Mouse (Mus musculus) Muller cell, postnatal 12 days (primary cell): ENCODE measurements around the gene Borcs5.

Experiments
- DNase-seq: peaks from one replicate; pipeline ENCODE4 v3.0.0-alpha.2; 2015; ENCODE audit errors: inconsistent ontology term

Borcs5 gene

GRCm38 (mm10) chr6:134626564-134626963 lies 12.7 kb upstream of the Borcs5 start:
- no peak for DNase-seq

- no peak for DNase-seq
These were observed 8.9 kb upstream of the Borcs5 start for GRCm38 (mm10) chr6:134630447-134630846.

DNA sequence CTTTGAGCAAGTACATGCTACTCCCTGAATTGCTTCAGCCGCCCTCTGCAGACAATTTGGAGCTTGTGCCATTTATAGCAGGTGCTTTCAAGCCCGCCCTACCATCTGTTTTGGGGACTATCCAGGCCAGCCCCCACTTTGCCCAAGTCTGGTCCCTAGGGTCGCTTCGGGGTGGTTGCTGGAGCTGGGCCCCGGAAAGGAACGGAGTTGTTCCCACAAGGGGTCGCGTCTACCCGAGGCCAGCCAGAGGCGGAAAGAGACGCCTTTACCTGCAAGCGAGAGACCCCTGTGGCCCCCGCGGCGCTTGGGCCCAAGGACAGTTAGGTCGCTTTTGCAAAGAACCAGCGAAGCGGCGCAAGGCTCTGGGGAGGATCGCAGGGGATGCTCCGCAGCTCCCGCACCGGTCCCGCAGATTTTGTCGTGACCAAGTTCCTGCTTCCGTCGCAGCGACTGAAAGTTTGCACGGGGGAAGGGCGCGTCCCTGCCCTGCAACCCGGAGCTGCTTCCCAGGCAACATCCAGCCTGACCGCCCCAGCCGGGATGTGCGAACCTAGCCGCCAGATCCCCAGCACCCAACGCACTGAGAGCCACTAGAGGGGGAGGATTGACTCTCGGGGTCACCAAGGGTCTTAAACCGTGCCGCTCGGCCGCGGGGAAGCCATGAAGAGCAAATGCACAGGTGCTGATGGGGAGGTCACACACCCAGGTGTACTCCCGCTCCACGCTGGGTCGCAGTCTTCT lies 7.2 kb upstream of the Borcs5 start, which contains the start of gene Mansc1:
Gene Mansc1 (minus strand): TSS at position 542 of the 741 bp plus-strand sequence.
- peak; percentile 51 for DNase-seq

DNA sequence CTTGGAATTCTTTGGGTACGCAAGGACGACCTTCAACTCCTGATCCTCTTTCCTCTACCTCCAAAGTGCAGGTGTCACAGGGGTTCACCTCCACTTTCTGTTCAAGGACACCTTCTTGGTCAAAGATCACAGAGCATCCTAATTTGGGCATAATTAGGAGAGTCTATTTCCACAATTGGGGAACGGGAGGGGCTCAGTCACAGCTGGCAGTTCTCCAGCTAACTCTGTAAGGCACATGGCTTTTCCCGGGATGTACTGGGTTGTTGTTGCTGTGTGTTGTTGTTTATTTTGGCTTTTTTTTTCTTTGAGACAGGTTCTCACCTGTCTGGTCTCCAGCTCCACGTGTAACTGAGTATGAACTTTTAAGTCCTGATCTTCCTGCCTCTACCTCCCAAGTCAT lies 6.6 kb upstream of the Borcs5 start:
- DNase-seq, result no peak

GRCm38 (mm10) chr6:134633553-134633952 lies 5.8 kb upstream of the Borcs5 start:
- DNase-seq, result no peak

DNA sequence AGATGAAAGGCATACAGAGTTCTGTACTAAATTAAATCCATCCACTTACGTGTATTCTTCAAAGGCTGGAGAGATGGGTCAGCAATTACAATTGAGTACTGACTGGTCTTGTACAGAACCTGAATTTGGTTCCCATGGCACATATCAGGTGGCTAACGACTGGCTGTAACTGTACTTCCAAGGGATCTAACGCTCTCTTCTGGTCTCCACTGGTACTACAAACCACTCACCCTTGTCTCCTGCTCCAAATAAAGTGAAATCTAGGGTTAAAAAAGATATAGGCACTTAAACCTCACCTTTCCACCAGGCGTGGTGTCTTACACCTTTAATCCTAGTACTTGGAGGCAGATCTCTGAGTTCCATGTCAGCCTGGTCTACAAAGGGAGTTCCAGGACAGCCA lies 2.8 kb upstream of the Borcs5 start:
- no peak for DNase-seq

GRCm38 (mm10) chr6:134639900-134640299 lies 590 bp downstream of the Borcs5 start:
- no peak for DNase-seq

GRCm38 (mm10) chr6:134640485-134641475 lies 1.5 kb downstream of the Borcs5 start:
- peak; percentile 95 for DNase-seq

DNA sequence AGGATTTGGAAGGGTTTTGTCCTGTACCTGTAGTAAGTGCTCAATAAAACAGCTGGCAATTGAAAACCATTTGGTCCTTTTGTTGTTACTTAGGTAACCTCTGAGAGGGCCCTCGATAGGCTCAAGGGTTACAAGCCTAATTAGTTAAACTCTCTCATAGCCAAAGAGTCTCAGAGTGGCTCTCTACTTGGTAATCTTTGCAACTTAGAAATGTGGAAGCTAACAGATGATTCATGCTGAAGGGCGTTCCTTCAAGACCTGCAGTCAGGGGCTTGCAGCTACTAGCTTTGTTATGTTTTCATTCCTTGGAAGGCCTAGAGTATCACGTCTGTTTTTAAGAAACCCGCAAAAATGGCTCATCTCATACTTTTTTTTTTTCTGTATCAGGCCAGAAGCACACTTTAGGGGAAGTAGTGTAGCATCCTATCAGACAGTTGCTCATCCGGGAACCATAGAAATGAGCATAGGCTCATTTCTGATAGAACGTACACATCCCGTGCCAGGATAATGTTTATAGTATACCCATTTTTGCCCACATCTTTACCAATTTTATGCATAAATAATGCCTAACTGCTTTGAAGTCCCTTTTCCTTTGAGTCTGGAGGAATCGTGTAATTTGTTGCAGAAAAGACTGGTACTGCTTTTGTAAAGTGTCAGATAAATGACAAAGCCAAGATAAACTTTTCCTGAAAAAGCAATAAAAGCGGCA lies 2.6 kb downstream of the Borcs5 start:
- peak; percentile 8 for DNase-seq

DNA sequence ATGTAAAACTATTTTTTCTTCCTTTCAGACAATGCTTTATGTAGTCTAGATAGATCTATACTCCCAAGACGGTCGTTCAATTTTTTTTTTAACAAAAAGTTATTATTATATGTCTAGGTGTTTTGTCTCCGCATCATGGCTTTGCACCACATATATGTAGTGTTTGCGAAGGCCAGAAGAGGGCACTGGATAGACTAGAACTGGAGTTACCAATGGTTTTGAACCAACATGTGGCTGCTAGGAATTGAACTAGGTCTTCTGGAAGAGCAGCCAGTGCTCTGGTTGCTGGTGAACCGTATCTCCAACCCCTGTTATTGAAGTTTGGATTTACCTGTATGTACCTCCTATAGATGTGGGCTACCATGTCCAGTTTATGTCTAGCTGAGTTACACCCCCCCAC lies 4.0 kb downstream of the Borcs5 start:
- DNase-seq, result no peak

DNA sequence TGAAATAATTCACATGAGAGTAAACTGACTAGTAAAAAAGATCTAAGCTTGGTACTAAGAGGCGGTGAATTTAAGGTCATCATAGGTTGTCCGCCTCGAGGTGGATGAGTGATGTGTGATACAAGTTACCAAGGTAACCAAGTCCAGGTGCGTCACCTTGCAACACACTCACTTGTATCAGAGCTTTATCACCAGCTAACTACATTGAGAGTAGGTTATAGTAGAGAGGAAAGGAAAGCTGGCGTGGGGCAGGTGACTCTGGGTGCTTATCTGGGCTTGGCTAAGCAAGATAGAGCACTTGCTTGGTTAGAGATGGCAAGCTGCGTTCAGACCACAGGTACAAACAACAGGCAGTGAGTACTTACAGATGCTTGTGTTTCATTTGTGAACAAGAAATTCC lies 7.5 kb downstream of the Borcs5 start:
- DNase-seq, result no peak

GRCm38 (mm10) chr6:134647621-134648020 lies 8.3 kb downstream of the Borcs5 start:
- peak; percentile 49 for DNase-seq

DNA sequence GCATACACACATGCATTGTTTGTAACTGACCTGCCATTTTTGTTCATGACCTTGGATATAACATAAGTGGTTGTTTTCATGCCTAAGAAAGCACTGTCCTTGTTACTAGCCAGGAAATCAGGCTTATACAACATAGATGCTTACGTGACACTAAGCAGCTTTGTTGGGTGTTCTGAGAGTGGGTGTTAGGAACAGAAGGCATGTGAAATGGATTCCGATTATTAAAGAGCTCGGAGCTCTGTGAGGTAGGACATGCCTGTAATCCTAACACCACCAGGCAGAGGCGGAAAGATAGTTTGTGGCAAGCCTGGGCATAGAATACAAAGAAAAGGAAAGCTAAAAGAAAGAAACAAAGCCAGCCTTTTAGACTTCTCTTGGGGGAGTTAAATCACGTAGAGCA lies 9.0 kb downstream of the Borcs5 start:
- DNase-seq, result no peak

DNA sequence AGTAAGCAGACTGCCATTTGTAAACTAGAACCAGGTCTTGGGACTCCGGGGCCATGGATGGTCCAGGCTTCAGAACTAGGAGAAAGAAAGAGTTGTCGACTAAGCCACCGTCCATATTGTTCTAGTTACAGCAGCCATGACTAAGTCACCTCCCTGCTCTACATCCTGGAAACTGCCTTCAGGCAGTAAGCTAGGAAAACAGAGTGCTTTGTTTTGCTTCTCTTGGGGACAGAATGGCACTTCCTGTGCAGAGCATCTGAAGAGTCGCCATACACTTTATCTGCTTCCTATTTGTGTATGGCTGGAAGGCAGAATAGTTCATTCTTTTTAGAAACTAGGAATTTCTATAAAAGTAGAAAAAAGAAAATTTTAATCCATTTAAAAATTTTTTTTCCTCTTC lies 17.2 kb downstream of the Borcs5 start:
- no peak for DNase-seq

DNA sequence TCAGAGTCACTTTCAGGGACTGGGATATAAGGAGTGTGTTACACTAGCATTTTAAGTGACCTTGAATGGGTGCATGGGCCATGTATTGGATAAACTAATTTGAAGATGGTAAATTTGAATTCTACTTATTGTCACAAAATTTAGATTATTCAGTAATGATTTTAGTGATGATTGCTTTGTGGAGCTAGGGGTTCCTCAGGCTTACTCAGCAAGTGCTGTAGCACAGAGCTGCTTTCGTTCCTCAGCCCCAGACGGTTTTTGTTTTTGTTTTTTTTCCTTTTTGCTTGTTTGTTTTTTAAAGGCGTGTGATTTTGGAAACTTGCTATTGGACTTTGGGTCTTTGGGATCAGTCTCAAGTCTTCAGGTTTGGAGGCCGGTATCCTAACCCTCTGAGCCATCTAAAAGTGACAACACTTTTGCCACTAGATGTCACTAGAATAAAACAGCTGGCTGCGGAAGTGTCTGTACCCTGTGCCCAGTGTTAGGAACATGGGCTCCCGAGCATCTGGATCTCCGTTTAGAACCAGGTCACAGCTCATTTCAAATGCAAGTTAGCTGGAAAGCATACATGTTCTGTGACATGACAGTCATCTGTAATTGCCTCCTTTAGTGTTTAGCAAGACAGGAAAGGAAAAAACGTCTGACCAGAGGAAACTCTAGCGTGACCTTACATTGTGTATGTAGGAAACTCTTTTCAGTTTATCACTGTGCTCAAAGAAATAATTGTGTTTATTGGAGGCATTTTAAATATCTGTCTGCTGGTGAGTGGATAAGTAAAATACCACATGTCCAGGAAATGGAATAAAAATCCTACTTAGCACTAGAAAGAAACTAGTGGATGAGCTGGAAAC lies 20.0 kb downstream of the Borcs5 start:
- DNase-seq, result peak; percentile 64

- no peak for DNase-seq
These were observed 21.6 kb downstream of the Borcs5 start for GRCm38 (mm10) chr6:134660714-134661406.

- no peak for DNase-seq
These were observed 25.3 kb downstream of the Borcs5 start for GRCm38 (mm10) chr6:134664573-134664972.

GRCm38 (mm10) chr6:134665817-134666216 lies 26.5 kb downstream of the Borcs5 start:
- DNase-seq, result no peak

- DNase-seq, result no peak
These were observed 29.2 kb downstream of the Borcs5 start for GRCm38 (mm10) chr6:134668519-134668918.

GRCm38 (mm10) chr6:134669179-134669865 lies 30.0 kb downstream of the Borcs5 start:
- DNase-seq, result peak; percentile 30
